Mouse (Mus musculus) kidney, embryonic 16.5 days (tissue): ENCODE data around the gene Rnf19b. TPM values are rescaled to one million over a fixed set of nuclear protein-coding genes. Genes with fewer than 3 reads are reported as not detected.

Experiments used
- ATAC-seq: fragments of 200-750 bp; cut with Nextera tagmentation; 2 replicates; pipeline ENCODE4 v1.8.0; 2017; ENCODE audit warnings: moderate TSS enrichment; ENCODE audit not compliant: low FRiP score, low TSS enrichment
- H3K27ac ChIP-seq: fragments of 300-500 bp; sonication (generic); 2 replicates; pipeline ENCODE4 v1.5.1; 2014; ENCODE audit warnings: low read length
- H3K27me3 ChIP-seq: fragments of 300-500 bp; sonication (generic); 2 replicates; pipeline ENCODE4 v1.6.1; 2014; ENCODE audit warnings: low read length, control low read depth, mixed read lengths; ENCODE audit not compliant: insufficient read depth
- H3K36me3 ChIP-seq: fragments of 300-500 bp; sonication (generic); 2 replicates; pipeline ENCODE4 v1.6.1; 2014; ENCODE audit warnings: low read length, control low read depth, mixed read lengths; ENCODE audit not compliant: insufficient read depth
- H3K4me1 ChIP-seq: fragments of 300-500 bp; sonication (generic); 2 replicates; pipeline ENCODE4 v1.6.1; 2014; ENCODE audit warnings: low read length, control low read depth, mixed read lengths; ENCODE audit not compliant: insufficient read depth
- H3K4me2 ChIP-seq: fragments of 300-500 bp; sonication (generic); replicated peaks from 2 replicates; pipeline ENCODE4 v1.6.1; 2014; ENCODE audit warnings: low read depth, low read length
- H3K4me3 ChIP-seq: fragments of 300-500 bp; sonication (generic); 2 replicates; pipeline ENCODE4 v1.5.1; 2014; ENCODE audit warnings: mild to moderate bottlenecking, low read length
- H3K9ac ChIP-seq: fragments of 300-500 bp; sonication (generic); replicated peaks from 2 replicates; pipeline ENCODE4 v1.6.1; 2014; ENCODE audit warnings: low read length
- H3K9me3 ChIP-seq: fragments of 300-500 bp; sonication (generic); 2 replicates; pipeline ENCODE4 v1.6.1; 2016; ENCODE audit warnings: low read length, control low read depth
- WGBS: fragments of 180-500 bp; shearing (Covaris S2); extraction: QIAGEN DNeasy Blood & Tissue Kit; methylation state at CpG from one replicate; pipeline ENCODE4 v1.1.7; 2014; 5-methylcytosine and 5-hydroxymethylcytosine counted together
- polyA plus RNA-seq: library from polyadenylated mRNA; unstranded; fragments of >200 nt; fragmentation: Nextera tagmentation; extraction: Ambion mirVana; gene quantifications from 2 replicates; pipeline ENCODE4 v1.2.1, GENCODE M21; 2015

Gene Rnf19b
- polyA plus RNA-seq, 1 experiment from 2014 or later, result 6.4 TPM

DNA sequence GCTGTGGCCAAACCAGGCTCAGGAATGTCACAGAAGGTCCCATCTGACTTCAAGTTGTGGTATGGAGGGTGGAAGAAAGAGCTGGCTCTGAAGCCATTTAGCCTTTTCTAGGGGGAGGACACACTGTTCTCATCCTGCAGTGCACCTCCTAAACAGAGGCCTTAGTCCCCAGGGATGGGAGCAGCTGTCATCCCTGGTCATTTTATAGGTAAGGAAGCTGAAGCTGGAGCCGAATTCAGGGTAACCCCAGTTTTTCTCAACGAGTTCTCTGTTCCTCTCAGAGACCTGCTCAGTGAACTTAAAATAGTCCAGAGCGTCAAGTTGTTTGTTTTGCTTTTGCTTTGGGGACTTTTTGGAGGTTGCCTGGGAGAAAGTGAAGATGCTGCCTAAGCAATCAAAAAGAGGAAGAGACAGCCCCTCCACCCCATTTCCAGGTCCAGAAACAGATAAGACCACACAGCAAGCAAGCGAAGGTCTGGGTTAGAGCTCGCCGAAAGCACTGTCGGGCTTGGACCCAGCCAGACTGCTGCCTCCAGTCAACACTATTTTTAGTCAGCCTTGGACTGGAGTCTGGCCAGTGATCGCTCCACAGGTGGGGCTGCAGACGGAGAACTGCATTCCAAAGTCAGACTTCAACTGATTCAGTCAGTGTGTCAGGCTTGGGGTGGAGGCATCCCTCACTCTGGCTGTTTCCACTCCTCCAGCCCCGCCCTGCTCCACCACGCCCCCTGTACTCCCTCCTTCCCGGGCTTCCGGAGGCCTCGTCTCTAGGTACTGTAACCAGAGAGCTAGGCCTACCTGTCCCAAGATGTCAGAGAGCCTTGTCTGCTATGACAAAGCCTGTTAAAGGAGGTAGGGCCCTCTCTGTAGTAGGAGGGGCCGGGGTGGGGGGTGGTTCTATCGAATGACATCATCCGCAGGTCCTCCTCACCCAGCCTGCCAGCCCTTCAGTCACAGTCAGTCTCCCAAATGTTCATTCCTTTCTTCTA lies 24.8 kb upstream of the Rnf19b start:
- peaks cover 26% of the 10 kb centered on the region for H3K4me1 ChIP-seq
- ATAC-seq, result peak; percentile 91
- H3K27me3 ChIP-seq, result no peaks in the 10 kb centered on the region
- H3K4me2 ChIP-seq, result peak overlapping the region; percentile 26
- 23% methylated on average over 17 of the region's 17 CpGs for WGBS
- H3K36me3 ChIP-seq, result no peaks in the 10 kb centered on the region
- no peak overlapping the region for H3K9ac ChIP-seq
- H3K4me3 ChIP-seq, result no peak overlapping the region
- H3K9me3 ChIP-seq, result no peaks in the 10 kb centered on the region
- peak overlapping the region; percentile 53 for H3K27ac ChIP-seq

DNA sequence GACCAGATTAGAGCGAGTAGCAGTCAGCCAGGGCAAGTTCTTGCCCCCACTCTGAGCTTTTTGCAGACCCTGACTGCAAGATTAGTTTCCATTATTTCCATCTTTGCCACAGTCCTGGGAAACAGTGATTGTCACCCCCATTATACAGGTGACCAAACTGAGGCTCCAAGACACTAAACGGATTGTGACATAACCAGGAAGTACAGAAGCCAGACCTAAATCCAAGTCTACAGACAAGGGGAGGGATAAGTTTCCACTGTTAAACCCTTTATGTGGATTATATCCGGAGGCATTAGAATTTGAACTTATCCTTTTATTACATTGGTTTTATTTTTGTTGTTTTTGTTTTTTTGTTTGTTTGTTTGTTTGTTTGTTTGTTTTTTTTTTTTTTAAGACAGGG lies 23.8 kb upstream of the Rnf19b start:
- WGBS, result 92% methylated on average over 3 of the region's 3 CpGs
- H3K27ac ChIP-seq, result no peak overlapping the region

DNA sequence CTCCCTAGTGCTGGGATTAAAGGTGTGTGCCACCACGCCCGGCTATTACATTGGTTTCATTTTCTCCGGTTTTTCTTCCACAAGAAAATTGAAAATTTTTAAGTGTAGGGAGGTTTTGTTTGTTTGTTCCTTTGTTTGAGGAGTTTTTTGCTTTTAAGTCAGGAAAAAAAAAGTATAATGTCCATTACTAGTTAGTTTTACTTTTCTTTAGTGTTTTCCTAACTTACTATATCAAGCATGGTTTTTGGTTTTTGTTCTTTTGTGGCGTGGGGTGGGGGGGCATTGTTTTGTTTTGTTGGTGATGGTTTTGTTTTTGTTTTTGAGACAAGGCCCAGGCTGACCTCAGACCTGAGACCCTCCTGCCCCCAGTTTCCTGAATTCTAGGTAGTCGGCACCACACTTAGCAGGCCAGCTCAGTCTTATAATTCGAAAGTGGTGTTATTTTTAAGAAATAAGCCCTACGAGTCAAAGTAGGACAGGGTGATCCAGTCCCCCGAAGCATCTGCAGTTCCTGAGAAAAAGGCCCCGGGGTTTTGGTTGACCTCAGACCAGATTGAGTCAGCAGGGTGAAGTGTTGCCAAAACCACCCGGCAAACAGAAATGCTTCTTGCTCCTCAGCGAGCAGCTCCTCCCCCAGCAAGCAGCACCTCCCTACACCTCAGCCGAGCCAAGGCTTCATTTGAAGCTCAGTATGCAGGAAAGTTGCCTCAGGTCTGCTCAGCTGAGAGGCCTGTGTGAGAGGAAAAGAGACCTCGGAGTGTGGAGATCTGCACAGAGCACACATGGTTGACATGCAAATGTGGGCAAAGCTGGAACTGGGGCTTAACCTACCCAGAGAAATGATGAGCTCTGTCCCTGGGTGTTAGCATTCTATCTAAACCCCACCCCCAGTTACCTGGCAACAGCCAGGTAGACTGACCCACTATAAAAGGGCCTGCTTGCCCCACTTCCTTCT lies 23.1 kb upstream of the Rnf19b start:
- peak; percentile 67; the same call in 1 of the 2 replicates for ATAC-seq
- Histone ChIP-seq H3K27ac (peak overlapping the region; percentile 59), H3K9ac (no peak overlapping the region), H3K4me3 (no peak overlapping the region), H3K36me3 (no peaks in the 10 kb centered on the region), H3K9me3 (no peaks in the 10 kb centered on the region), H3K27me3 (no peaks in the 10 kb centered on the region), H3K4me2 (no peak overlapping the region), H3K4me1 (peaks cover 26% of the 10 kb centered on the region)
- 44% methylated on average over 13 of the region's 13 CpGs for WGBS

More for the DNA sequence above, 23.8 kb upstream of the Rnf19b start:
- Histone ChIP-seq H3K9ac (no peak overlapping the region), H3K4me1 (peaks cover 26% of the 10 kb centered on the region), H3K36me3 (no peaks in the 10 kb centered on the region), H3K9me3 (no peaks in the 10 kb centered on the region), H3K4me3 (no peak overlapping the region), H3K4me2 (no peak overlapping the region), H3K27me3 (no peaks in the 10 kb centered on the region)
- ATAC-seq, result no peak

DNA sequence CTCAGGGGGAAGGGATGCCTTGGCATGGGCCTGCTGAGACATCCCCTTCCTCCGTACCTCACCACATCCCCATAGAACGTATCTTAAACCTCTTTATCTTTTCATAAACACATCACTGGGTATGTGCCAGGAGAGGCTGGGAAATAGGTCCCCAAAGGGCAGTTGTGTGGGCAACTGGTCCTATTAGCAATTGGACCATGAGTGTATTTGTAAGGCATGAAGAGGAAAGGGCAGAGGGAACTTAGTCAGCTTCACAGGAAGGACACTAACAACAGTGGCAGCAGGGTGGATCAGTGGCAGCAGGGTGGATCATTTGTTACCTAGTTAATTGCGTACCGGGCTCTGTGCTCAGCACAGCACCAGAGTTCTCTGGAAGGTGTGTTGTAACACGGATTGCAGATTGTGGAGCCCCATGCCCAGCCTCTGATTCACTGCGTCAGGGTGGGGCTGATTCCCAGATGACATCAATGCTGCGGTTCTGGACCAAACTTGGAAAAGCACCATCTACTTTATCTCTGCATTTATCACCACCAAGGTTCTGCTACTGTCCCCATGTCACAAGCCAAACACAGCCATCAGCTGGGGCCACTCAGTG lies 22.1 kb upstream of the Rnf19b start:
- Histone ChIP-seq H3K4me3 (no peak overlapping the region), H3K9ac (no peak overlapping the region), H3K4me2 (no peak overlapping the region), H3K27me3 (no peaks in the 10 kb centered on the region), H3K4me1 (peaks cover 26% of the 10 kb centered on the region), H3K27ac (no peak overlapping the region), H3K36me3 (no peaks in the 10 kb centered on the region), H3K9me3 (no peaks in the 10 kb centered on the region)
- no peak for ATAC-seq
- WGBS, result 71% methylated on average over 7 of the region's 7 CpGs

DNA sequence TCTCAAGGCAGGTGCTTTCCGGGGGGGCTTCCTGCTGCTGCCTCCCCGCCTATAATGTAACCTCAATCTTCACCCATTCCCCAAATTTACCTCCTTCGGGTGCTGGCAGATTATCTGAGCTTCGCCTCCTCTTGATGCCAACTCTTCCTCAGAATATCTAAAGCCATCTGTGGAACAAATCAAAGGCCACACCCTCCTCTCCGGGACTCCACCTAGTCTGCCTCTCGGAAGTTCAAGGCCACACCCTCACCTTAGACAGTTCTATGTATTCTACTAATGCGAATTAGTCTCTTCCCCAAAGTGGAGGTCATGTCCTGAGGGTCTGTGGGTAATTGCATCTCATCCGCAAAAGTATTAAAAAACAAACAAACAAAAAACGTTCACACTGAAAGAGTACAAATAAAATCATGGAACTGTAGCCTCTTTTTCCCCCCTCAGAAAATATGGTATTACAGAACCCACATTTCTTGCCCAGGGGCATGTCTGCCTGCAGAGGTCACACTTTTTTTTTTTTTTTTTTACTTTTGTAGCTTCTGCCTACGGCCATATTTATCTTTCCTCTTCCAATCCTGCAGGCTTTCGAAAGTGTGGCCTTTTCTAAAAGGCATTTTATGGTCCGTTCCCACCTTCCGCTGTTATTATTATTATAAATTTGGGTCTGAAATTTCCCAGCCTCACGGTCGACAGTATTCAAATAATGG lies 10.2 kb upstream of the Rnf19b start:
- 0 out of 2 replicates have a peak, but pooled peaks cover 11% of the 10 kb centered on the region for H3K4me1 ChIP-seq
- H3K9ac ChIP-seq, result peak overlapping the region; percentile 73
- 20% methylated on average over 15 of the region's 15 CpGs for WGBS
- no peaks in the 10 kb centered on the region for H3K36me3 ChIP-seq
- H3K27me3 ChIP-seq, result peaks cover 46% of the 10 kb centered on the region
- H3K27ac ChIP-seq, result no peak overlapping the region
- H3K4me2 ChIP-seq, result peak overlapping the region; percentile 97
- H3K4me3 ChIP-seq, result peak overlapping the region; percentile 52
- no peaks in the 10 kb centered on the region for H3K9me3 ChIP-seq
- ATAC-seq, result no peak

DNA sequence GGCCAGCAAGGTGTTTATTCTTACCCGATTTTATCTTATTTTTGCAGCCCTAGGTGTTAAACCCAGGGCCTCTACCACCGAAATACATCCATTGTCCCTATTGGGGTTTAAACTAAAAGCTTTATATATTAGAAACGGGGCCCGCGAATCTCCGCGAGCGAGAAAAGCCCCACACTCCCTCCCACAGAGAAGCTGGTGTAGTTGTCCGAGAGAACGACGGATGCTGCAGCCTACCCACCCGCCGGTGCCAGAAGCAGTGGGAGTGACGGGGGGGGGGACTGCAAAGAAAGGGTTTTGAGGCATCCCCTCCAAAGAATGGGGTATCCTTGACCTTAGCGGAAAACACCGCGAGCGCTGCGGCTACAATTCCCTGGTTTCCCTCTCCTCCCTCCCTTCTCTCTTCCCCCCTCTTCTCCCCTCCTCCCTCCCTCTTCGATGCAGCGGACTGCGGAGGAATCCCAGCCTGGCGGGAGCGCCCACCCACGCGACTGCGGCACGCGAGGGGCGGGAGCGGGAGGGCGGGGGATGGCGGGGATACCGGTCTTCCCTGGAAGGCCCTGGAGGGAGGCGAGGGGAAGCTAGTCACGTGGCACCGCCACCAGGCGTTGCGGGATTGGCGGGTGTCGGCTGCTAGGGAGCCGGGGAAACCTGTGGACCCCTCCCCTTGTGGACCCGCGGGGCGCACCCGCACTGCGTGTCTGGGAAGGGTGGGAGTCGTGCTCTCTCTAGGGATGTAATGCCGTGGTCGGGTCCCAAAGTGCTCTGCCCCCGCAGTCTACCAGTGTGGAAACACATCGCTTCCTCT lies 9.4 kb upstream of the Rnf19b start:
- WGBS, result under 1% methylated on average over 44 of the region's 52 CpGs
- H3K4me3 ChIP-seq, result peak overlapping the region; percentile 52
- no peaks in the 10 kb centered on the region for H3K36me3 ChIP-seq
- H3K27me3 ChIP-seq, result peaks cover 49% of the 10 kb centered on the region
- peak overlapping the region; percentile 73 for H3K9ac ChIP-seq
- H3K9me3 ChIP-seq, result no peaks in the 10 kb centered on the region
- H3K27ac ChIP-seq, result no peak overlapping the region
- 0 out of 2 replicates have a peak, but pooled peaks cover 11% of the 10 kb centered on the region for H3K4me1 ChIP-seq
- H3K4me2 ChIP-seq, result peak overlapping the region; percentile 97
- peak; percentile 90 for ATAC-seq

DNA sequence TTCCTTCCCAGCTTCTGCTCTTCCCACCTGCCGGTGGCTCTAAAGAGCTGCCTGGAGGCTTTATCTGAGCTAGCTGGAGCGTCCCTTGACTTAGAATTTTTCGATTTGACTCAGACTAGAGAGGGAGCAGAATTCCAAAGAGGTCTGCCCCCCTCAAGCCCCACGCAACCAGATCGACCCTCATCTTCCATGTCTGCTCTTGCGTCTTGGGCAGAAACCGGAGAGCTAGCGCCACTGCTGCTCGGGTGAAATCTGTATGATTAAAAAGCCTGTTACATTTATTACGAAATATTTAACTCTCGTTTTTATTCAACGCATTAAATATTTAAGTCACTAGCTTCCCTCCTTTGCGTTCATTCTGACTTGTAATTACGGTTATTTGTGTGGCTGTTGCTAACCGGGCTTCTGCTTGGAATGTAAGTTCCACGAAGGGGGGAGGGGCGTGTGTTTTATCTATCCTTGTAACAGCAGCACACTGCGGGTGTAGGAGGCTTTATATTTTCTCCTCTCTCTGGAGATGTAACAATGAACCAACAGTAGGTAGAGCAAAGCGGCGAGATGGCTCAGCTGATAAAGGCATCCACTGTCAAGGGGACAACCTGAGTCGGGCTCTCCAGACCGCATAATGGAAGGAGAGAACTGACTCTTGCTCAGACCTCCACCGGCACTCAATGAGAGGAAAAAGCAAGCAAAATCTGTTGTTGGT lies 8.6 kb upstream of the Rnf19b start:
- Histone ChIP-seq H3K4me3 (peak overlapping the region; percentile 52), H3K27me3 (peaks cover 49% of the 10 kb centered on the region), H3K27ac (no peak overlapping the region), H3K9ac (peak overlapping the region; percentile 73), H3K36me3 (no peaks in the 10 kb centered on the region), H3K4me2 (peak overlapping the region; percentile 97), H3K9me3 (no peaks in the 10 kb centered on the region), H3K4me1 (0 out of 2 replicates have a peak, but pooled peaks cover 11% of the 10 kb centered on the region)
- no peak; the same call in 1 of the 2 replicates for ATAC-seq
- WGBS, result 4% methylated on average over 23 of the region's 23 CpGs

DNA sequence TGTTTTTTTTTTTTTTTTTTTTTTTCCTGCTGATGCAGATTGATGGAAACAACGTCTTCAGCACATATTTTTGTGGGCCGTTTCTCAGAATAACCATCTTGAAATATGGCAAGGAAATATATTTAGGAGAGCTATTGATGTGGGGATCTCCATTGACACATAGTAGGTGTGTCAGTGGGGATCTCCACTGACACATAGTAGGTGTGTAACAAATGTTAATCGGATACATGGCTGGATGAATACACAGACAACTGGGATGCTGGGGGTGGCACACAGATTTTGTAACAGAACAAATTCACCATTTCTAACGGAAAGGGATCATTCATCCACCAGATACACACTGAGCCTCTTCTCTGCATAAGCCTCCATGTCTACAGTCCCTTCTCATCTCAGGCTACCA lies 7.7 kb upstream of the Rnf19b start:
- WGBS, result 75% methylated on average over 4 of the region's 4 CpGs
- H3K9ac ChIP-seq, result no peak overlapping the region
- peaks cover 48% of the 10 kb centered on the region for H3K27me3 ChIP-seq
- no peak overlapping the region for H3K4me2 ChIP-seq
- ATAC-seq, result no peak
- no peak overlapping the region for H3K27ac ChIP-seq
- no peak overlapping the region for H3K4me3 ChIP-seq
- 0 out of 2 replicates have a peak, but pooled peaks cover 11% of the 10 kb centered on the region for H3K4me1 ChIP-seq
- no peaks in the 10 kb centered on the region for H3K9me3 ChIP-seq
- H3K36me3 ChIP-seq, result no peaks in the 10 kb centered on the region
